Mouse (Mus musculus) gastrocnemius, adult 2 months (tissue): Measurements from ENCODE around the gene Pknox2. TPM values are rescaled to one million over a fixed set of nuclear protein-coding genes. Genes with fewer than 3 reads are reported as not detected.

Experiments
- DNase-seq: peaks from one replicate; pipeline ENCODE4 v3.0.0; 2022
- H3K27ac ChIP-seq: fragments of 200-600 bp; 2 replicates; pipeline ENCODE4 v1.8.1; 2022; ENCODE audit warnings: mild to moderate bottlenecking
- H3K4me3 ChIP-seq: fragments of 200-600 bp; 2 replicates; pipeline ENCODE4 v1.8.1; 2022; ENCODE audit warnings: mild to moderate bottlenecking, moderate library complexity
- CTCF ChIP-seq: fragments of 200-600 bp; IDR thresholded peaks from 2 replicates; pipeline ENCODE4 v1.8.1; 2022; ENCODE audit warnings: antibody characterized with exemption, mild to moderate bottlenecking, moderate library complexity
- intact Hi-C: fragments of 180-260 bp; cut with DNase I; formaldehyde crosslinking; loops from one replicate; pipeline ENCODE4 v1.15.1; 2025
- total RNA-seq, 2 experiments: library from RNA; stranded (reverse); gene quantifications; 2 replicates each; pipeline ENCODE4 v1.2.3; 2021

Pknox2 gene
- total RNA-seq, 2 experiments from 2014 or later, result 35.4 to 40.7 TPM

- peak; percentile 61 for DNase-seq
- Histone ChIP-seq H3K4me3 (no peak overlapping the region), H3K27ac (peak overlapping the region; percentile 59)
- peak; percentile 66 for TF ChIP-seq CTCF
- intact Hi-C loops, result loop anchor here (2.0 kb wide), 1 partner anchor 144 kb away; no protein-coding TSS in a partner anchor
These were observed 32.6 kb downstream of the Pknox2 start for GRCm38 (mm10) chr9:37114286-37115267.

GRCm38 (mm10) chr9:37107546-37107945, 39.7 kb downstream of the Pknox2 start:
- no peak for TF ChIP-seq CTCF
- Histone ChIP-seq H3K27ac (peak overlapping the region; percentile 12; the same call in 1 of the 2 replicates), H3K4me3 (no peak overlapping the region)
- DNase-seq, result no peak
- intact Hi-C loops, result no loop called here

- intact Hi-C loops, result no loop called here
- Histone ChIP-seq H3K27ac (peak overlapping the region; percentile 12; the same call in 1 of the 2 replicates), H3K4me3 (no peak overlapping the region)
- no peak for TF ChIP-seq CTCF
- DNase-seq, result no peak
These were observed 40.4 kb downstream of the Pknox2 start for GRCm38 (mm10) chr9:37106808-37107207.

GRCm38 (mm10) chr9:37104249-37104648, 43.0 kb downstream of the Pknox2 start:
- TF ChIP-seq CTCF, result no peak
- H3K4me3 ChIP-seq, result no peak overlapping the region
- no peak for DNase-seq
- intact Hi-C loops, result no loop called here
- H3K27ac ChIP-seq, result no peak overlapping the region; the same call in 1 of the 2 replicates

- no peak for DNase-seq
- Histone ChIP-seq H3K27ac (peak overlapping the region; percentile 12; the same call in 1 of the 2 replicates), H3K4me3 (no peak overlapping the region)
- intact Hi-C loops, result no loop called here
- no peak for TF ChIP-seq CTCF
These were observed 43.4 kb downstream of the Pknox2 start for GRCm38 (mm10) chr9:37103778-37104177.

GRCm38 (mm10) chr9:37101059-37101940, 45.9 kb downstream of the Pknox2 start:
- no peak for DNase-seq
- no peak for TF ChIP-seq CTCF
- intact Hi-C loops, result no loop called here
- peak overlapping the region; percentile 81 for H3K27ac ChIP-seq
- 0 out of 2 replicates have a peak overlapping the region, but pooled peaks have one; percentile 5 for H3K4me3 ChIP-seq

- Histone ChIP-seq H3K4me3 (no peak overlapping the region), H3K27ac (peak overlapping the region; percentile 81)
- TF ChIP-seq CTCF, result no peak
- DNase-seq, result no peak
- intact Hi-C loops, result no loop called here
These were observed 47.6 kb downstream of the Pknox2 start for GRCm38 (mm10) chr9:37099595-37099994.

GRCm38 (mm10) chr9:37098600-37098999, 48.6 kb downstream of the Pknox2 start:
- intact Hi-C loops, result no loop called here
- no peak for TF ChIP-seq CTCF
- Histone ChIP-seq H3K27ac (no peak overlapping the region), H3K4me3 (no peak overlapping the region)
- no peak for DNase-seq

GRCm38 (mm10) chr9:37094230-37094990, 52.8 kb downstream of the Pknox2 start:
- Histone ChIP-seq H3K4me3 (no peak overlapping the region), H3K27ac (no peak overlapping the region)
- TF ChIP-seq CTCF, result no peak
- intact Hi-C loops, result no loop called here
- DNase-seq, result peak; percentile 60

- peak overlapping the region; percentile 31; the same call in 1 of the 2 replicates for H3K27ac ChIP-seq
- TF ChIP-seq CTCF, result no peak
- DNase-seq, result no peak
- intact Hi-C loops, result no loop called here
- H3K4me3 ChIP-seq, result no peak overlapping the region
These were observed 54.1 kb downstream of the Pknox2 start for GRCm38 (mm10) chr9:37093086-37093485.

GRCm38 (mm10) chr9:37089894-37090652, 57.1 kb downstream of the Pknox2 start:
- DNase-seq, result no peak
- no peak overlapping the region for H3K27ac ChIP-seq
- intact Hi-C loops, result no loop called here
- TF ChIP-seq CTCF, result no peak
- H3K4me3 ChIP-seq, result no peak overlapping the region
